Mouse (Mus musculus) splenic B cell, adult 2 months (primary cell): ENCODE data around the gene H1foo.

Experiments
- DNase-seq: peaks from one replicate; pipeline ENCODE4 v3.0.0-alpha.2; 2011; ENCODE audit warnings: low read depth, low spot score
- H3K27me3 ChIP-seq: 2 replicates; pipeline ENCODE4 v1.6.1; 2012; ENCODE audit warnings: mild to moderate bottlenecking, low read length, moderate library complexity, mixed read lengths; ENCODE audit not compliant: control insufficient read depth, poor library complexity, insufficient read depth, severe bottlenecking
- H3K36me3 ChIP-seq: 2 replicates; pipeline ENCODE4 v1.6.1; 2012; ENCODE audit warnings: mild to moderate bottlenecking, low read length, moderate library complexity, mixed read lengths; ENCODE audit not compliant: control insufficient read depth, poor library complexity, insufficient read depth, severe bottlenecking

The H1foo gene

GRCm38 (mm10) chr6:115944638-115945037, at the start of gene H1foo:
Gene H1foo (plus strand): TSS chr6:115944938.
- no peak for DNase-seq
- H3K36me3 ChIP-seq = no peaks in the 10 kb centered on the region
- H3K27me3 ChIP-seq = no peaks in the 10 kb centered on the region

GRCm38 (mm10) chr6:115896346-115896745, 48.4 kb upstream of the H1foo start:
- no peaks in the 10 kb centered on the region for H3K36me3 ChIP-seq
- DNase-seq = no peak

GRCm38 (mm10) chr6:115897117-115897516, 47.6 kb upstream of the H1foo start:
- Histone ChIP-seq H3K27me3 (no peaks in the 10 kb centered on the region), H3K36me3 (no peaks in the 10 kb centered on the region)
- no peak for DNase-seq

More at GRCm38 (mm10) chr6:115896346-115896745, 48.4 kb upstream of the H1foo start:
- H3K27me3 ChIP-seq = no peaks in the 10 kb centered on the region

GRCm38 (mm10) chr6:115897926-115898520, 46.7 kb upstream of the H1foo start:
- peak; percentile 11 for DNase-seq
- Histone ChIP-seq H3K27me3 (no peaks in the 10 kb centered on the region), H3K36me3 (no peaks in the 10 kb centered on the region)

GRCm38 (mm10) chr6:115901062-115901461, 43.7 kb upstream of the H1foo start:
- DNase-seq = peak; percentile 65
- H3K36me3 ChIP-seq = no peaks in the 10 kb centered on the region
- no peaks in the 10 kb centered on the region for H3K27me3 ChIP-seq

- peak; percentile 33 for DNase-seq
- Histone ChIP-seq H3K27me3 (no peaks in the 10 kb centered on the region), H3K36me3 (no peaks in the 10 kb centered on the region)
Observed at GRCm38 (mm10) chr6:115901489-115901931, 43.2 kb upstream of the H1foo start.

- DNase-seq = no peak
- Histone ChIP-seq H3K36me3 (no peaks in the 10 kb centered on the region), H3K27me3 (no peaks in the 10 kb centered on the region)
Observed at GRCm38 (mm10) chr6:115902545-115902944, 42.2 kb upstream of the H1foo start.

GRCm38 (mm10) chr6:115905568-115905967, 39.2 kb upstream of the H1foo start:
- DNase-seq = no peak
- Histone ChIP-seq H3K36me3 (no peaks in the 10 kb centered on the region), H3K27me3 (no peaks in the 10 kb centered on the region)

GRCm38 (mm10) chr6:115906455-115906854, 38.3 kb upstream of the H1foo start:
- H3K36me3 ChIP-seq = no peaks in the 10 kb centered on the region
- peak; percentile 17 for DNase-seq
- no peaks in the 10 kb centered on the region for H3K27me3 ChIP-seq

- DNase-seq = peak; percentile 42
- H3K27me3 ChIP-seq = no peaks in the 10 kb centered on the region
- no peaks in the 10 kb centered on the region for H3K36me3 ChIP-seq
Observed at GRCm38 (mm10) chr6:115906871-115907270, 37.9 kb upstream of the H1foo start.

- no peaks in the 10 kb centered on the region for H3K36me3 ChIP-seq
- DNase-seq = peak; percentile 11
- no peaks in the 10 kb centered on the region for H3K27me3 ChIP-seq
Observed at GRCm38 (mm10) chr6:115908421-115908982, 36.2 kb upstream of the H1foo start.

GRCm38 (mm10) chr6:115909052-115909451, 35.7 kb upstream of the H1foo start:
- H3K36me3 ChIP-seq = no peaks in the 10 kb centered on the region
- peak; percentile 67 for DNase-seq

GRCm38 (mm10) chr6:115909940-115910339, 34.8 kb upstream of the H1foo start:
- Histone ChIP-seq H3K27me3 (no peaks in the 10 kb centered on the region), H3K36me3 (no peaks in the 10 kb centered on the region)
- DNase-seq = peak; percentile 19

More at GRCm38 (mm10) chr6:115909052-115909451, 35.7 kb upstream of the H1foo start:
- no peaks in the 10 kb centered on the region for H3K27me3 ChIP-seq

GRCm38 (mm10) chr6:115911763-115912162, 33.0 kb upstream of the H1foo start:
- H3K36me3 ChIP-seq = no peaks in the 10 kb centered on the region
- H3K27me3 ChIP-seq = no peaks in the 10 kb centered on the region
- DNase-seq = no peak

- DNase-seq = no peak
- Histone ChIP-seq H3K36me3 (no peaks in the 10 kb centered on the region), H3K27me3 (no peaks in the 10 kb centered on the region)
Observed at GRCm38 (mm10) chr6:115913482-115913881, 31.3 kb upstream of the H1foo start.
